Mouse (Mus musculus): ENCODE results near the gene Fbxo17. TPM values are rescaled to one million over a fixed set of nuclear protein-coding genes. Genes with fewer than 3 reads are reported as not detected.

The Fbxo17 gene
- polyA plus RNA-seq, 1 experiment from 2014 or later, result 3.0 TPM

GRCm38 (mm10) chr7:28709454-28709853 lies 7.2 kb upstream of the Fbxo17 start:
- ATAC-seq (no peak), DNase-seq (ENCODE audit: low spot score) (no peak)
- Histone ChIP-seq H3K9ac (ENCODE audit: low read length) (no peak overlapping the region), H3K4me1 (ENCODE audit: control insufficient read depth, insufficient read depth, low read length) (no peaks in the 10 kb centered on the region), H3K9me3 (replicated peaks; ENCODE audit: control insufficient read depth, low read length) (no peaks in the 10 kb centered on the region), H3K4me3 (ENCODE audit: low read depth, low read length) (no peak overlapping the region), H3K27ac (ENCODE audit: low read depth, low read length) (no peak overlapping the region), H3K27me3 (replicated peaks; ENCODE audit: control insufficient read depth, insufficient read depth, low read length) (no peaks in the 10 kb centered on the region), H3K36me3 (ENCODE audit: control insufficient read depth, insufficient read depth, low read length) (no peaks in the 10 kb centered on the region), H3K4me2 (ENCODE audit: low read length) (no peak overlapping the region)

- Histone ChIP-seq H3K4me3 (ENCODE audit: low read depth, low read length) (no peak overlapping the region), H3K27me3 (replicated peaks; ENCODE audit: control insufficient read depth, insufficient read depth, low read length) (no peaks in the 10 kb centered on the region), H3K9me3 (replicated peaks; ENCODE audit: control insufficient read depth, low read length) (no peaks in the 10 kb centered on the region), H3K36me3 (ENCODE audit: control insufficient read depth, insufficient read depth, low read length) (no peaks in the 10 kb centered on the region), H3K9ac (ENCODE audit: low read length) (no peak overlapping the region), H3K4me2 (ENCODE audit: low read length) (no peak overlapping the region), H3K27ac (ENCODE audit: low read depth, low read length) (no peak overlapping the region), H3K4me1 (ENCODE audit: control insufficient read depth, insufficient read depth, low read length) (no peaks in the 10 kb centered on the region)
- DNase-seq (ENCODE audit: low spot score) (no peak), ATAC-seq (no peak)
- WGBS, result 67% methylated on average over 3 of the region's 3 CpGs
These were observed 5.6 kb upstream of the Fbxo17 start for GRCm38 (mm10) chr7:28710962-28711361.

- H3K4me3 ChIP-seq (ENCODE audit: low read depth, low read length), result no peak overlapping the region
- no peaks in the 10 kb centered on the region for H3K9me3 ChIP-seq (replicated peaks; ENCODE audit: control insufficient read depth, low read length)
- H3K4me2 ChIP-seq (ENCODE audit: low read length), result no peak overlapping the region
- no peak overlapping the region for H3K27ac ChIP-seq (ENCODE audit: low read depth, low read length)
- no peaks in the 10 kb centered on the region for H3K36me3 ChIP-seq (ENCODE audit: control insufficient read depth, insufficient read depth, low read length)
- no peaks in the 10 kb centered on the region for H3K27me3 ChIP-seq (replicated peaks; ENCODE audit: control insufficient read depth, insufficient read depth, low read length)
- H3K4me1 ChIP-seq (ENCODE audit: control insufficient read depth, insufficient read depth, low read length), result no peaks in the 10 kb centered on the region
- H3K9ac ChIP-seq (ENCODE audit: low read length), result no peak overlapping the region
- ATAC-seq (no peak), DNase-seq (ENCODE audit: low spot score) (no peak)
- 90% methylated on average over 5 of the region's 5 CpGs for WGBS
These were observed 1.9 kb upstream of the Fbxo17 start for GRCm38 (mm10) chr7:28714667-28715066.

GRCm38 (mm10) chr7:28715598-28715997 lies 1.0 kb upstream of the Fbxo17 start:
- DNase-seq (ENCODE audit: low spot score) (no peak), ATAC-seq (no peak)
- no peaks in the 10 kb centered on the region for H3K4me1 ChIP-seq (ENCODE audit: control insufficient read depth, insufficient read depth, low read length)
- no peak overlapping the region for H3K27ac ChIP-seq (ENCODE audit: low read depth, low read length)
- 94% methylated on average over 2 of the region's 2 CpGs for WGBS
- no peaks in the 10 kb centered on the region for H3K9me3 ChIP-seq (replicated peaks; ENCODE audit: control insufficient read depth, low read length)
- no peak overlapping the region for H3K9ac ChIP-seq (ENCODE audit: low read length)
- no peaks in the 10 kb centered on the region for H3K27me3 ChIP-seq (replicated peaks; ENCODE audit: control insufficient read depth, insufficient read depth, low read length)
- H3K36me3 ChIP-seq (ENCODE audit: control insufficient read depth, insufficient read depth, low read length), result no peaks in the 10 kb centered on the region
- no peak overlapping the region for H3K4me3 ChIP-seq (ENCODE audit: low read depth, low read length)
- no peak overlapping the region for H3K4me2 ChIP-seq (ENCODE audit: low read length)

DNA sequence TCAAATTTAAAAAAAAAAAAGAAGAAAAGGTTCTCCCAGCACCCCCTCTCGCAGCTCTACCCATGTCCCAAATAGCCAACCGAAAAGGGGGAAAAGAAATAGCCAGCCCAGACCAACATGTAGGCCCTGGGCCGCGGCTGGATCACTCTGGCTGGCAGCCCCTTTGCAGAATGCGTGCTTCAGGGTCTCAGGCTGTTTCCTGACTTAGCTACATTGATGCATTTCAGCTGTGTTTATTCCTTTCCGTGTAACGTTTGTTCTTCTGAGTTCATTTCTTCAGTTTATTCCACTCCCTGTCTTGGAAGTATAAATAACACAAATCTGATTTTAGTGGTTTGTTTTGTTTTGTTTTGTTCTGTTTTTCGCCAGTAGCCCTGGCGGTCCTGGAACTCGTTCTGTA lies 1.1 kb downstream of the Fbxo17 start:
- H3K4me2 ChIP-seq (ENCODE audit: low read length), result no peak overlapping the region
- no peaks in the 10 kb centered on the region for H3K9me3 ChIP-seq (replicated peaks; ENCODE audit: control insufficient read depth, low read length)
- no peak overlapping the region for H3K4me3 ChIP-seq (ENCODE audit: low read depth, low read length)
- no peak for ATAC-seq
- no peak for DNase-seq (ENCODE audit: low spot score)
- no peaks in the 10 kb centered on the region for H3K27me3 ChIP-seq (replicated peaks; ENCODE audit: control insufficient read depth, insufficient read depth, low read length)
- H3K27ac ChIP-seq (ENCODE audit: low read depth, low read length), result no peak overlapping the region
- WGBS, result 89% methylated on average over 10 of the region's 10 CpGs
- no peaks in the 10 kb centered on the region for H3K36me3 ChIP-seq (ENCODE audit: control insufficient read depth, insufficient read depth, low read length)
- H3K4me1 ChIP-seq (ENCODE audit: control insufficient read depth, insufficient read depth, low read length), result no peaks in the 10 kb centered on the region
- H3K9ac ChIP-seq (ENCODE audit: low read length), result no peak overlapping the region

- DNase-seq (ENCODE audit: low spot score) (no peak), ATAC-seq (no peak)
- no peaks in the 10 kb centered on the region for H3K27me3 ChIP-seq (replicated peaks; ENCODE audit: control insufficient read depth, insufficient read depth, low read length)
- no peak overlapping the region for H3K4me2 ChIP-seq (ENCODE audit: low read length)
- no peak overlapping the region for H3K9ac ChIP-seq (ENCODE audit: low read length)
- no peak overlapping the region for H3K4me3 ChIP-seq (ENCODE audit: low read depth, low read length)
- no peaks in the 10 kb centered on the region for H3K4me1 ChIP-seq (ENCODE audit: control insufficient read depth, insufficient read depth, low read length)
- 61% methylated on average over 4 of the region's 4 CpGs for WGBS
- no peaks in the 10 kb centered on the region for H3K9me3 ChIP-seq (replicated peaks; ENCODE audit: control insufficient read depth, low read length)
- H3K27ac ChIP-seq (ENCODE audit: low read depth, low read length), result no peak overlapping the region
- no peaks in the 10 kb centered on the region for H3K36me3 ChIP-seq (ENCODE audit: control insufficient read depth, insufficient read depth, low read length)
These were observed 2.6 kb downstream of the Fbxo17 start for GRCm38 (mm10) chr7:28719159-28719558.

GRCm38 (mm10) chr7:28719650-28720049 lies 3.0 kb downstream of the Fbxo17 start:
- Histone ChIP-seq H3K9me3 (replicated peaks; ENCODE audit: control insufficient read depth, low read length) (no peaks in the 10 kb centered on the region), H3K4me3 (ENCODE audit: low read depth, low read length) (no peak overlapping the region), H3K36me3 (ENCODE audit: control insufficient read depth, insufficient read depth, low read length) (no peaks in the 10 kb centered on the region), H3K4me2 (ENCODE audit: low read length) (no peak overlapping the region), H3K4me1 (ENCODE audit: control insufficient read depth, insufficient read depth, low read length) (no peaks in the 10 kb centered on the region), H3K27me3 (replicated peaks; ENCODE audit: control insufficient read depth, insufficient read depth, low read length) (no peaks in the 10 kb centered on the region), H3K9ac (ENCODE audit: low read length) (no peak overlapping the region), H3K27ac (ENCODE audit: low read depth, low read length) (no peak overlapping the region)
- ATAC-seq, result no peak
- no peak for DNase-seq (ENCODE audit: low spot score)
- 86% methylated on average over 2 of the region's 2 CpGs for WGBS

DNA sequence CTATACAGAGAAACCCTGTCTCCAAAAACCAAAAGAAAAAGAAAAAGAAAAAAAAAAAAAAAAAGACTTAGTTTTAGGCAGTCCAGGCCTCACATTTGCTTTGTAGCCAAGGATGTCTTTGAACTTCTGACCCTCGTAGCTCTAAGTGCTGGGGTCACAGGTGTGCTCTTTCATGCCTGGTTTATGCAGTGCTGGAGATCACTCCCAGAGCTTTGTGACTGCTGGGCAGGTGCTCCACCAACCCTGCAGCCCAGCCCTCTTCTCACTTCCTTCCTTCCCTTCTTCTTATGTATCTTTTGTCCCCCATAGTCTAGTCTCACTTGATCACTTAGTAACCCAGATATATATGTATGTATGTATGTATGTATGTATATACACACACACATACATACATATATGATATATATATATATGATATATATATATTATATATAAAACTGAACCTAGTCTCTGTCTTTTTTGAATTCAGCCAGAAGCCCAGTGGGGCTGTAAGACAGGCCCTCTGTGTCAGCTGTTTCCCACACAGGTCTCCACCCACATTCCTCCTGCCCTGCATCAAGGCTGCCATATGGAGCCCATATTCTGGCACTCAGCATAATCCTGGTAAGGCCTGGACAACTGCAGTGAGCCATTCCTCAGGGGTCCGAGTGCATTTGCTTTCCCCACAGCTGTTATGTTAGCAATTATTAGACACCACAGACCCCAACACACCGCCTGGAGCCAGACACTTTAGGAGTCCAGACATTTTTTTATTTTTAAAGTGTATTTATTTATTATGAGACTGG lies 4.3 kb downstream of the Fbxo17 start:
- WGBS, result 89% methylated on average over 3 of the region's 3 CpGs
- Histone ChIP-seq H3K27ac (ENCODE audit: low read depth, low read length) (no peak overlapping the region), H3K36me3 (ENCODE audit: control insufficient read depth, insufficient read depth, low read length) (no peaks in the 10 kb centered on the region), H3K27me3 (replicated peaks; ENCODE audit: control insufficient read depth, insufficient read depth, low read length) (no peaks in the 10 kb centered on the region), H3K4me1 (ENCODE audit: control insufficient read depth, insufficient read depth, low read length) (no peaks in the 10 kb centered on the region), H3K9me3 (replicated peaks; ENCODE audit: control insufficient read depth, low read length) (no peaks in the 10 kb centered on the region), H3K4me3 (ENCODE audit: low read depth, low read length) (no peak overlapping the region), H3K9ac (ENCODE audit: low read length) (no peak overlapping the region), H3K4me2 (ENCODE audit: low read length) (no peak overlapping the region)
- no peak for ATAC-seq
- no peak for DNase-seq (ENCODE audit: low spot score)

DNA sequence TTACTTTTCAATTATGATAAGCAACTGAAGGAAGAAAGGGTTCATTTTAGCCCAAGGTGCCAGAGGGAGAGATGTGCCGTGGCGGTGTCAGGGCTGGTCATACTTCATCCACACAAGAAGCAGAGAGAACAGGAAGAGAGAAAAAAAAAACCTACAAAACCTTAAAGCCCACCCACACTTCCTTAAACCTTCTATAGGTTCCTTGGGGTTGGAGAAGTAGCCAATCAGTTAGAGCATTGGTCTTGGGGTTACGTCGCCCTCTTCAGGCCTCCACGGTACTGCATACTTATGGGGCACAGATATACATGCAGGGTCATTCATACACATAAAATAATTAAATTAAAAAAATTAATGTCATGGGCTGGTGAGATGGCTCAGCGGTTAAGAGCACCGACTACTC lies 5.5 kb downstream of the Fbxo17 start:
- no peaks in the 10 kb centered on the region for H3K4me1 ChIP-seq (ENCODE audit: control insufficient read depth, insufficient read depth, low read length)
- ATAC-seq, result no peak

More for the DNA sequence above, 5.5 kb downstream of the Fbxo17 start:
- no peak overlapping the region for H3K9ac ChIP-seq (ENCODE audit: low read length)
- H3K36me3 ChIP-seq (ENCODE audit: control insufficient read depth, insufficient read depth, low read length), result no peaks in the 10 kb centered on the region
- no peak overlapping the region for H3K27ac ChIP-seq (ENCODE audit: low read depth, low read length)
- H3K27me3 ChIP-seq (replicated peaks; ENCODE audit: control insufficient read depth, insufficient read depth, low read length), result no peaks in the 10 kb centered on the region
- no peaks in the 10 kb centered on the region for H3K9me3 ChIP-seq (replicated peaks; ENCODE audit: control insufficient read depth, low read length)
- no peak overlapping the region for H3K4me3 ChIP-seq (ENCODE audit: low read depth, low read length)
- H3K4me2 ChIP-seq (ENCODE audit: low read length), result no peak overlapping the region
- DNase-seq (ENCODE audit: low spot score), result no peak
- WGBS, result 95% methylated on average over 7 of the region's 7 CpGs
